Mouse (Mus musculus) ES-E14 (cell line): ENCODE measurements around the gene Ptpn7.

Source experiments
- CHD2 ChIP-seq: IDR thresholded peaks from 2 replicates; pipeline ENCODE4 v1.6.1; 2014; ENCODE audit warnings: mild to moderate bottlenecking, low read depth, low read length, inconsistent platforms
- HCFC1 ChIP-seq: IDR thresholded peaks from 2 replicates; pipeline ENCODE4 v1.6.1; 2012; ENCODE audit warnings: low read length, inconsistent platforms, borderline replicate concordance; ENCODE audit not compliant: insufficient read depth
- MAFK ChIP-seq: IDR thresholded peaks from 2 replicates; pipeline ENCODE4 v1.6.1; 2014; ENCODE audit warnings: mild to moderate bottlenecking, low read depth, low read length, inconsistent platforms; ENCODE audit not compliant: insufficient read depth
- ZC3H11A ChIP-seq: IDR thresholded peaks from 2 replicates; pipeline ENCODE4 v1.6.1; 2012; ENCODE audit warnings: low read depth, mild to moderate bottlenecking, inconsistent platforms, low read length, borderline replicate concordance

DNA sequence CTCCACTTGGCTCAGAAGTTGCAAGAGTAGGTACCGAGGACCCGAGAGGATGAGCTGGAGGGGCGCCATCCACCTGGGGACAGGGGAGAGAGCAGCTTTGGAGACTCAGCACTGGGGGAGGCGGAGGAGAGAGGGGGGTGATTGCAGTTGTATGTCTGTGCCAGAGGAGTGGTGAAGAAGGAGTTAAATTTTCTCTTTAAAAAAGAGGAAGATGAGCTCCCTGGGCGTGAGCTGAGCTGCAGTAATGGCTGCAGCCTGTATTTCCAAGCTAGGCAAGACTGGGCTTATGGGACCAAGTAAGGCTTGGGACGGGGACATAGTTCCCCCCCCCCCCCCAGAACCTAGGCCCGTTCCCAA, 15.2 kb downstream of the Ptpn7 start:
- TF ChIP-seq MAFK (no peak), HCFC1 (no peak), CHD2 (no peak), ZC3H11A (no peak)
